Mouse (Mus musculus): ENCODE data around the gene Fam3c. TPM values are rescaled to one million over a fixed set of nuclear protein-coding genes. Genes with fewer than 3 reads are reported as not detected.

The Fam3c gene
- polyA plus RNA-seq, 1 experiment from 2014 or later, result 70.4 TPM

DNA sequence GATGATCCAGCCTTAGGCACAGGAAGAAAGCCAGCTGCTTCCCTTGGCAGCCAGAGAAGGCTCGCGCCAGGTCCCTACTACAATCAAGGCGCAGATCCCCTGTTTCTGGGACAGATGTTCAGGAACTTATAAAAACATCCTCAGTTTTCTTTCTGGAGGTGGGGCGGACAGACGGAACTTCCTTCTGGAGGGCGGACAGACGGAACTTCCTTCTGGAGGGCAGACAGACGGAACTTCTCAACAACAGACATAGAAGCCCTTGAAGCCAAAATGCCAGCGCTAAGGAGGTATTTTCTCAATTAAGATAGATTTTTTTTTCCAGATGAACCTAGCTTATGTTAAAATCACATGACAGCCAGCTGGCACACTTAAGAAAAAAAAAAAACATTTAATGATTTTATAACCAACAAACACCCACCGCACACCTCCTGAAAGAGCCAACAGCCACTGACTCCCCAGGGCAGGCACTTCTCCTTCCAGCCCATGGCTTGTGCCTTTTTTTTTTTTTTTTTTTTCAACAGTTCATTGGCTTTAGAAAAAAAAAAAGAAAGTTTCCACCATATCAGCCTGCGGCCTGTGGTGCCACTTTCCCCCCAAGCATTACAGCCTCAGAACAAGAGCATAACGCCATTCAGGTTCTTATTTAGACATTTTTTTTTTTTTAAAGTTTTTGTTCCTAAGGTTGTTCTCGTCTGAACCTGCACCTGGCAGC lies 34.8 kb upstream of the Fam3c start:
- Histone ChIP-seq H3K36me3 (ENCODE audit: control insufficient read depth, insufficient read depth, low read length) (no peaks in the 10 kb centered on the region), H3K9me3 (ENCODE audit: control insufficient read depth, low read length) (no peaks in the 10 kb centered on the region), H3K4me2 (ENCODE audit: low read depth, low read length) (no peak overlapping the region), H3K4me1 (ENCODE audit: control insufficient read depth, insufficient read depth, low read length) (no peaks in the 10 kb centered on the region), H3K9ac (ENCODE audit: low read depth, low read length) (no peak overlapping the region), H3K27me3 (replicated peaks; ENCODE audit: control insufficient read depth, insufficient read depth, low read length) (no peaks in the 10 kb centered on the region), H3K27ac (replicated peaks; ENCODE audit: low read depth, low read length) (no peak overlapping the region), H3K4me3 (ENCODE audit: low read depth, low read length) (no peak overlapping the region)
- ATAC-seq (ENCODE audit: low read depth) (no peak), DNase-seq (ENCODE audit: low spot score) (peak; percentile 26)
- 60% methylated on average over 13 of the region's 13 CpGs for WGBS

DNA sequence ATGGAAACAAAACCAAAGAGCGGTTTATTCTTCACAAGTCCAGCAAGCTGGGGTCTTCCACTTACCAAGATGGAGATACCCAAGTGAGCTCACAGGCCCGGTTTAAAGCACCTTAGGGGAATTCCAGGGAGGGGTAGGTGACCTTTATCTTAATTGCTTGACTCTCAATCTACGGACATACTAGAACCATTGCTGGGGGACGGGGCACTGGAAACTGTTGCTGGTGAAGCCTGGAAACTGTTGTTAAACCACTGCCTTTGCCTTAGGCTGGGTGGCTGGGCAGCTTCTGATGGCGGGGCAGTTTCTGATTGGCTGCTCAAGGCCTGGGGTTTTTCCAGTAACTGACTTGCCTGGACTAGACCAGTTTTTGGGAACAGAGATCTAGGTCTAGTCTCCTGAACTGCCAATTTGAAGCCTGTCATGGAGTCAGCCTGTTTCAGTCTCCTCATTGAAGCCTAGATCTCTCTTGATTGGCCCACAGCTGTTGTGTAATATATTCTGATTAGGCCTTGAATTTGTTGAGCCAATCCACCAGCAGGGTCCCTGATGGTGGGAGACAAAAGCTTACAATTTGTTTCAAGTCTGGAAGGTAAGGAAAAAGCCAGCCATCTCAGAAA lies 29.3 kb upstream of the Fam3c start:
- ATAC-seq (ENCODE audit: low read depth), result no peak
- no peaks in the 10 kb centered on the region for H3K9me3 ChIP-seq (ENCODE audit: control insufficient read depth, low read length)
- no peaks in the 10 kb centered on the region for H3K4me1 ChIP-seq (ENCODE audit: control insufficient read depth, insufficient read depth, low read length)
- no peak overlapping the region for H3K4me2 ChIP-seq (ENCODE audit: low read depth, low read length)
- no peak overlapping the region for H3K9ac ChIP-seq (ENCODE audit: low read depth, low read length)
- H3K4me3 ChIP-seq (ENCODE audit: low read depth, low read length), result no peak overlapping the region
- 92% methylated on average over 5 of the region's 5 CpGs for WGBS
- no peaks in the 10 kb centered on the region for H3K27me3 ChIP-seq (replicated peaks; ENCODE audit: control insufficient read depth, insufficient read depth, low read length)
- H3K36me3 ChIP-seq (ENCODE audit: control insufficient read depth, insufficient read depth, low read length), result no peaks in the 10 kb centered on the region
- no peak for DNase-seq (ENCODE audit: low spot score)
- H3K27ac ChIP-seq (replicated peaks; ENCODE audit: low read depth, low read length), result no peak overlapping the region

DNA sequence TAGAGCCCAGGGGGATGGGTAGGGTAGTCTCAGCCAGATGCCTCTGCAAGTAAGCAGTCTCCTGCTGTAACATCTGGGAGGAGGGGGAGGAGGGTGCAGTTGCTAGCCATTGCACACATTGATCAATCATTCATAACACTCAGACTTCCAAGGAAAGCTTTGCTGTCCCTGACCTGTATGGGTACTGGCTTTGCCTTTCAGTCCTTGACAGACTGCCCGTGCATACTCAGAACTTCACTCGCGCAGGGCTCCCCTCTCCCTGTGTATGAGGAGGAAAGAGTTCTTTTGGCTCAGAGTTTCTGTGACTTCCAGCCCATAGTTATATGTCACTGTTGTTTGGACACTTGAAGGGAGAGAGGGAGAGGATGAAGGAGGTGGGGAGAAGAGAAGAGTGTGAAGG lies 24.2 kb upstream of the Fam3c start:
- ATAC-seq (ENCODE audit: low read depth) (no peak), DNase-seq (ENCODE audit: low spot score) (no peak)
- no peak overlapping the region for H3K4me3 ChIP-seq (ENCODE audit: low read depth, low read length)
- H3K27ac ChIP-seq (replicated peaks; ENCODE audit: low read depth, low read length), result no peak overlapping the region
- H3K9ac ChIP-seq (ENCODE audit: low read depth, low read length), result no peak overlapping the region
- no peak overlapping the region for H3K4me2 ChIP-seq (ENCODE audit: low read depth, low read length)
- H3K27me3 ChIP-seq (replicated peaks; ENCODE audit: control insufficient read depth, insufficient read depth, low read length), result no peaks in the 10 kb centered on the region
- WGBS, result 92% methylated on average over 3 of the region's 3 CpGs
- H3K36me3 ChIP-seq (ENCODE audit: control insufficient read depth, insufficient read depth, low read length), result no peaks in the 10 kb centered on the region
- no peaks in the 10 kb centered on the region for H3K4me1 ChIP-seq (ENCODE audit: control insufficient read depth, insufficient read depth, low read length)
- no peaks in the 10 kb centered on the region for H3K9me3 ChIP-seq (ENCODE audit: control insufficient read depth, low read length)

DNA sequence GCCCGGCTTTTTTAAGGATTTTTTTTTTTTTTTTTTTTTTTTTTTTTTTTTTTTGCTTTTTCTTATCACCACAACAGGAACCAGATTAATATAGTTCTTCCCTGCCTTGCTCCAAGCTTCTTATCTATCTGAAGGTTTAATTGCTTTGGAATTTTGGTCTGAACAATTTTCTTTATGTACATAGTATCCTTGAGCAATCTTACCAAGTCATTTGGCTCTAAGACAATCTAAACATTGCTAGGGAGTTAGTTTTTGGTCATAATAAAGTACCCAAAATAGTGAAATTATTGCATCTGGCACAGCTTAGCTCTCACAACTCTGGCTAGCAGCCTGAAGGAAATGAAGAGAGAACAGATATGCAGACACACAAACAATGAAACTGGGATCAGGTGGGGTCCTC lies 23.8 kb upstream of the Fam3c start:
- H3K4me2 ChIP-seq (ENCODE audit: low read depth, low read length), result no peak overlapping the region
- H3K4me1 ChIP-seq (ENCODE audit: control insufficient read depth, insufficient read depth, low read length), result no peaks in the 10 kb centered on the region
- H3K4me3 ChIP-seq (ENCODE audit: low read depth, low read length), result no peak overlapping the region
- ATAC-seq (ENCODE audit: low read depth) (no peak), DNase-seq (ENCODE audit: low spot score) (no peak)
- no peak overlapping the region for H3K9ac ChIP-seq (ENCODE audit: low read depth, low read length)
- H3K36me3 ChIP-seq (ENCODE audit: control insufficient read depth, insufficient read depth, low read length), result no peaks in the 10 kb centered on the region
- 100% methylated on average over 1 of the region's 1 CpGs for WGBS
- H3K27me3 ChIP-seq (replicated peaks; ENCODE audit: control insufficient read depth, insufficient read depth, low read length), result no peaks in the 10 kb centered on the region
- no peak overlapping the region for H3K27ac ChIP-seq (replicated peaks; ENCODE audit: low read depth, low read length)
- H3K9me3 ChIP-seq (ENCODE audit: control insufficient read depth, low read length), result no peaks in the 10 kb centered on the region

DNA sequence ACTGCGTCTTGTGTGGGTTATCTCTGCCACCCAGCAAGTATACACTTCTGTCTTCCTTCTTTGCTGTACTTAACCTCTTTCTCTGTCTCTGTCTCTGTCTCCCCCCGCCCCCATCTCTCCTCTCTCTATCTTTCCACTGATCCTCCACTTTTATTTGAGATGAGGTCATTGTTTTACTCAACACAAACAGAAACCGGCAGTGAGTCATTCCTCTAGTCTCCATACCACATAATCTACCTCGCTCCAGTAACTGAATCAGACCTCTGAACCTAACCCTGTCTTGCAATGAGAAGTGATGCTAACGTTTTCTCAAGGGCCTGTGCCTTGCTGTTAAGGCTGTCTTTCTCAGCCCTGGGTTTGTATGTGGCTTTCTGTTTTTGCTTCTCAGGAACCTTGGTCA lies 22.4 kb upstream of the Fam3c start:
- Histone ChIP-seq H3K4me3 (ENCODE audit: low read depth, low read length) (no peak overlapping the region), H3K9ac (ENCODE audit: low read depth, low read length) (no peak overlapping the region), H3K9me3 (ENCODE audit: control insufficient read depth, low read length) (no peaks in the 10 kb centered on the region), H3K36me3 (ENCODE audit: control insufficient read depth, insufficient read depth, low read length) (no peaks in the 10 kb centered on the region), H3K27me3 (replicated peaks; ENCODE audit: control insufficient read depth, insufficient read depth, low read length) (no peaks in the 10 kb centered on the region), H3K4me1 (ENCODE audit: control insufficient read depth, insufficient read depth, low read length) (no peaks in the 10 kb centered on the region), H3K27ac (replicated peaks; ENCODE audit: low read depth, low read length) (no peak overlapping the region), H3K4me2 (ENCODE audit: low read depth, low read length) (no peak overlapping the region)
- no peak for ATAC-seq (ENCODE audit: low read depth)
- 64% methylated on average over 5 of the region's 5 CpGs for WGBS
- no peak for DNase-seq (ENCODE audit: low spot score)

DNA sequence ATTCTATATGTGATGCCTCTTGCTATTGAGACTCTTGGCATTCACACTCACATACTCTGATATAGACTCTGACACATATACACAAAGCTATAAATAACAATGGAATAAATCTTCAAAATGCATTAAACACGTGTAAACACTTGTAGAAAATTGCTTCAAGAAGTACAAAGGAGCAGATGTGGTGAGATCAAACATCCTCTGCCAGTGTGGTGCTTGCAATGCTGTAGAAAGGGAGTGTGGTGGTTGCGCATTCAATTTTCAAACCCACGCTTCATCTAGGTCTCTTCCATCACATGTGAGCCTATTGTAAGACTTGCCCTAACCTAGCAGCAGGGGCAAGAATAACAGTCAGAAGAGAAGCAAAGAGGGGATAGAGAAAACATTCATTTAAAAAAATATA lies 18.7 kb upstream of the Fam3c start:
- H3K27me3 ChIP-seq (replicated peaks; ENCODE audit: control insufficient read depth, insufficient read depth, low read length), result no peaks in the 10 kb centered on the region
- WGBS, result 62% methylated on average over 3 of the region's 3 CpGs
- H3K9ac ChIP-seq (ENCODE audit: low read depth, low read length), result no peak overlapping the region
- H3K4me2 ChIP-seq (ENCODE audit: low read depth, low read length), result no peak overlapping the region
- no peak for DNase-seq (ENCODE audit: low spot score)
- no peak overlapping the region for H3K27ac ChIP-seq (replicated peaks; ENCODE audit: low read depth, low read length)
- H3K4me1 ChIP-seq (ENCODE audit: control insufficient read depth, insufficient read depth, low read length), result no peaks in the 10 kb centered on the region
- no peaks in the 10 kb centered on the region for H3K36me3 ChIP-seq (ENCODE audit: control insufficient read depth, insufficient read depth, low read length)
- H3K4me3 ChIP-seq (ENCODE audit: low read depth, low read length), result no peak overlapping the region
- H3K9me3 ChIP-seq (ENCODE audit: control insufficient read depth, low read length), result no peaks in the 10 kb centered on the region
- ATAC-seq (ENCODE audit: low read depth), result no peak

DNA sequence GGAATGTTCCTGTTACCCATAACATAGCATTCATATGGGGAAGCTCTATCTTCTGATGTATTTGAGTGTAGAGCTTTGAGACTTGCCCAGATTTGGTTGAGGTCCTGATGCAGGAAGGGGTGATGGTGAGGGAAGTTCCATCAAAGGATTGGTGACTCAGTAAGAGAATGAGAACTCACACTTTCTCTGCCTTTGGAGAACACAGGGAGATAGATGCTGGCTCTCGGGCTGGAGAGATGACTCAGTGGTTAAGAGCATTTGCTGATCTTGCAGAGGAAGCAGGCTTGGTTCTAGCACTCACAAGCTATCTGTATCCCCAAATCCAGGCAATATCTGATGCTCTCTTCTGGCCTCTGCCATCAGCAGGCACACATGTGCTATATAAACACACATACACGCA lies 17.4 kb upstream of the Fam3c start:
- Histone ChIP-seq H3K9ac (ENCODE audit: low read depth, low read length) (no peak overlapping the region), H3K4me3 (ENCODE audit: low read depth, low read length) (no peak overlapping the region), H3K4me1 (ENCODE audit: control insufficient read depth, insufficient read depth, low read length) (no peaks in the 10 kb centered on the region), H3K27me3 (replicated peaks; ENCODE audit: control insufficient read depth, insufficient read depth, low read length) (no peaks in the 10 kb centered on the region), H3K36me3 (ENCODE audit: control insufficient read depth, insufficient read depth, low read length) (no peaks in the 10 kb centered on the region), H3K4me2 (ENCODE audit: low read depth, low read length) (no peak overlapping the region), H3K27ac (replicated peaks; ENCODE audit: low read depth, low read length) (no peak overlapping the region), H3K9me3 (ENCODE audit: control insufficient read depth, low read length) (no peaks in the 10 kb centered on the region)
- WGBS, result 87% methylated on average over 2 of the region's 2 CpGs
- ATAC-seq (ENCODE audit: low read depth), result no peak
- no peak for DNase-seq (ENCODE audit: low spot score)

DNA sequence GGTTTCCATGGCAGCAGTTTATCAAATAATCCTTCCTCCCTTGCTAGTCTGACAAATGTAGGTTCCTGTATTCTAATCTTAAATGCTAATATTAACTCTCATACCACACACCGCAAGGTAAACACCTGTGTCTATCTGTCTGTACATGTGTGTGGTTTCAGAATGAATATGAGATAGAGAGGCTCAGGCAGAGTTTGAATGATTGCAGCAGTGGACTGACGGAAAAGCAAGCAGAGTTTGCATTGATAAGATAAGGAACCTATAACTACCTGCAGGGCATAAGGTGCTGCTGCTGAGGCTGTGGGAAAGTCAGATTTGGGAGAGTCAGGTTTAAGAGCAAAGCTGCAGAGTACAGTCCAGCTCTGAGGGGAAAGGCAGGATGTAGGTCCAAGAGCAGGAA lies 10.9 kb upstream of the Fam3c start:
- Histone ChIP-seq H3K36me3 (ENCODE audit: control insufficient read depth, insufficient read depth, low read length) (no peaks in the 10 kb centered on the region), H3K4me1 (ENCODE audit: control insufficient read depth, insufficient read depth, low read length) (0 out of 2 replicates have a peak, but pooled peaks cover 3% of the 10 kb centered on the region), H3K9me3 (ENCODE audit: control insufficient read depth, low read length) (no peaks in the 10 kb centered on the region), H3K27me3 (replicated peaks; ENCODE audit: control insufficient read depth, insufficient read depth, low read length) (no peaks in the 10 kb centered on the region), H3K4me2 (ENCODE audit: low read depth, low read length) (no peak overlapping the region), H3K4me3 (ENCODE audit: low read depth, low read length) (no peak overlapping the region), H3K27ac (replicated peaks; ENCODE audit: low read depth, low read length) (no peak overlapping the region), H3K9ac (ENCODE audit: low read depth, low read length) (no peak overlapping the region)
- WGBS, result 83% methylated on average over 2 of the region's 2 CpGs
- ATAC-seq (ENCODE audit: low read depth), result peak; percentile 47; the same call in 1 of the 2 replicates
- DNase-seq (ENCODE audit: low spot score), result no peak

DNA sequence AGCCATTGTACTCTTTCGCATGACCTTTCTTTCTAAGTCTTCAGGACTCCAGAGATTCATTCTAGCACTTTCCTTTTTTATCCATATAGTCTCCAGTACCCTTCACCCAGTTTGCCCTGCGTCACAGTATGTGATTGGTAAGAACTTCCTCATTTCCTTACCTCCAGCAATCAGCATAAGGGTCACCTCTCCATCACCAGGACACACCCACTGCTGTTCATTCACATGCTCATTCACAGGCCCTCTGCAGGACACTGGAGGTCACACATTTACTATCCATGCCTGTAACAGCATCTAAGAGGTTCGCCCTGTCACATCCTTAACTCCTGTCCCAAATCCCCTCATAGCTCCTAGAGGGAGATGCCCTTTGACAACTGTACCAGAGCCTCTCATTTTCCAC lies 7.5 kb upstream of the Fam3c start:
- Histone ChIP-seq H3K4me2 (ENCODE audit: low read depth, low read length) (no peak overlapping the region), H3K9me3 (ENCODE audit: control insufficient read depth, low read length) (no peaks in the 10 kb centered on the region), H3K9ac (ENCODE audit: low read depth, low read length) (no peak overlapping the region), H3K27me3 (replicated peaks; ENCODE audit: control insufficient read depth, insufficient read depth, low read length) (no peaks in the 10 kb centered on the region), H3K27ac (replicated peaks; ENCODE audit: low read depth, low read length) (no peak overlapping the region), H3K4me1 (ENCODE audit: control insufficient read depth, insufficient read depth, low read length) (0 out of 2 replicates have a peak, but pooled peaks cover 3% of the 10 kb centered on the region), H3K4me3 (ENCODE audit: low read depth, low read length) (no peak overlapping the region), H3K36me3 (ENCODE audit: control insufficient read depth, insufficient read depth, low read length) (no peaks in the 10 kb centered on the region)
- no peak for DNase-seq (ENCODE audit: low spot score)
- 89% methylated on average over 3 of the region's 3 CpGs for WGBS
- no peak for ATAC-seq (ENCODE audit: low read depth)

Data from embryonic facial prominence, embryonic 14.5 days (tissue).